Mouse (Mus musculus): ENCODE results near the gene Arhgap19. TPM values are rescaled to one million over a fixed set of nuclear protein-coding genes. Genes with fewer than 3 reads are reported as not detected.

Arhgap19 gene
- total RNA-seq, 2 experiments from 2014 or later = 3.2 to 3.8 TPM

GRCm38 (mm10) chr19:41745941-41746557, 55.8 kb downstream of the Arhgap19 start:
- peak in 1 of 2 experiments; percentile 36 for DNase-seq (ENCODE audit: low spot score in 2 of 2)

GRCm38 (mm10) chr19:41743396-41743795, 58.5 kb downstream of the Arhgap19 start, which contains the start of gene Slit1:
Gene Slit1, minus strand, starts transcription at chr19:41743665.
- DNase-seq (ENCODE audit: low spot score in 2 of 2) = peak; percentile 69 to 75

GRCm38 (mm10) chr19:41738896-41739295, 63.0 kb downstream of the Arhgap19 start:
- DNase-seq (ENCODE audit: low spot score in 2 of 2) = no peak

- DNase-seq (ENCODE audit: low spot score in 2 of 2) = no peak
Observed at GRCm38 (mm10) chr19:41738429-41738805, 63.4 kb downstream of the Arhgap19 start.

- peak; percentile 30 to 49 for DNase-seq (ENCODE audit: low spot score in 2 of 2)
Observed at GRCm38 (mm10) chr19:41737657-41738428, 64.0 kb downstream of the Arhgap19 start.

- peak; percentile 56 to 57 for DNase-seq (ENCODE audit: low spot score in 2 of 2)
Observed at GRCm38 (mm10) chr19:41734685-41735084, 67.2 kb downstream of the Arhgap19 start.

GRCm38 (mm10) chr19:41725491-41725890, 76.4 kb downstream of the Arhgap19 start:
- DNase-seq (ENCODE audit: low spot score in 2 of 2) = no peak

- no peak for DNase-seq (ENCODE audit: low spot score in 2 of 2)
Observed at GRCm38 (mm10) chr19:41724831-41725470, 76.9 kb downstream of the Arhgap19 start.

- DNase-seq (ENCODE audit: low spot score in 2 of 2) = no peak
Observed at GRCm38 (mm10) chr19:41723337-41723736, 78.5 kb downstream of the Arhgap19 start.

GRCm38 (mm10) chr19:41719436-41719835, 82.4 kb downstream of the Arhgap19 start:
- DNase-seq (ENCODE audit: low spot score in 2 of 2) = no peak

Other genes with a start within 250 kb of the Arhgap19 start
- gene Gm340, start 219.7 kb downstream of the Arhgap19 start, total RNA-seq (2021) = 10 to 100 TPM; 12.6 to 12.7 TPM
- 10 to 100 TPM; 48.6 to 56.6 TPM for gene Slit1, start 58.4 kb downstream of the Arhgap19 start, total RNA-seq (2021)
- 10 to 100 TPM; 14.0 to 15.7 TPM for gene Frat1, start 27.9 kb upstream of the Arhgap19 start, total RNA-seq (2021)
- gene Frat2, start 46.1 kb upstream of the Arhgap19 start, total RNA-seq (2021) = 1 to 10 TPM; 7.1 to 7.4 TPM
- 10 to 100 TPM; 29.7 to 31.5 TPM for gene Rrp12, start 94.1 kb upstream of the Arhgap19 start, total RNA-seq (2021)
- 100 to 1,000 TPM; 593 to 606 TPM for gene Pgam1, start 109.9 kb upstream of the Arhgap19 start, total RNA-seq (2021)
- 10 to 100 TPM; 20.4 to 30.6 TPM for gene Exosc1, start 131.4 kb upstream of the Arhgap19 start, total RNA-seq (2021)
- gene Zdhhc16, start 131.4 kb upstream of the Arhgap19 start, total RNA-seq (2021) = 10 to 100 TPM; 42.7 to 49.4 TPM
- gene Mms19, start 179.1 kb upstream of the Arhgap19 start, total RNA-seq (2021) = 10 to 100 TPM; 30.9 to 32.3 TPM
- gene Ubtd1, start 179.7 kb upstream of the Arhgap19 start, total RNA-seq (2021) = 10 to 100 TPM; 12.0 to 12.2 TPM
- under 1 TPM; 0.30 to 0.44 TPM for gene Ankrd2, start 234.0 kb upstream of the Arhgap19 start, total RNA-seq (2021)
- gene Hoga1, start 243.6 kb upstream of the Arhgap19 start, total RNA-seq (2021) = 1 to 10 TPM; 4.9 to 5.0 TPM

Measured in left cerebral cortex, adult 18-20 months (tissue).